Mouse (Mus musculus): ENCODE measurements around the gene Olfr1065.

GRCm38 (mm10) chr2:86413950-86414349 lies 36.4 kb downstream of the Olfr1065 start, which contains the start of gene Olfr1061:
- TF ChIP-seq CTCF (IDR thresholded peaks at IDR 0.05; ENCODE audit: low read depth, low read length) (no peak), GATA1 (IDR thresholded peaks at IDR 0.05; ENCODE audit: borderline replicate concordance, low read length) (no peak), TAL1 (conservative IDR thresholded peaks at IDR 0.05; ENCODE audit: low read depth, low read length) (no peak), POLR2AphosphoS5 (IDR thresholded peaks at IDR 0.05; ENCODE audit: insufficient replicate concordance, low read depth, low read length) (no peak)

Data from G1E (cell line).